Comparison of ENCODE assay signal across 11 mouse cellular contexts in the genomic region with DNA sequence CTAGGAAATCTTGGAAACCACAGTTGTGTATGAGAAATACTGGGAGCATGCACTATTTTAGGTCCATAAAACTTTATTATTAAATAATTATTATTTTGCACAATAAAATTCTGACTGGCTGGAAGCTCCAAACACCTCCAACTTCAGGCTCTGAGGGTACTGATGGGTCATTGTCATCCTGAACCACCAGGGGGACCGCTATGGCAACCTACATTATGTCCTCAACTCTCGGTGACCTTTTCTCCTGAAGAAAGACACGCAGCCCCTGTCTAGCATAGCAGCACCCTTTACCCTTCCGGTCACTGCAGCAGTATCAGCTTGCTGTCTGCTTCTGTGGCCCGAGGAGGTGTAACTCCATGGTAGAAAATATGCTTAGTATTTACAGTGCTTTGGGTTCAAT.
DNase-seq lines count a peak whose midpoint lies in the region; ATAC-seq and TF ChIP-seq lines count a peak whose summit lies in the region.
"Had no signal": no experiment of that assay in that cellular context is flagged by ENCODE, and none has a peak within 500 bp of the region (broad histone marks: within the 10 kb centered on the region; RNA-seq: fewer than 3 reads in every experiment).

No protein-coding gene starts in this region.

- intact Hi-C loops in heart, adult 2 months (cut with DNase I) = loop anchor here (5.0 kb wide), 1 partner anchor 206 kb away; no protein-coding TSS in a partner anchor
- intact Hi-C loops in heart, postnatal 25 days (cut with DNase I) = no loop called here

- 36% methylated on average over 5 of the region's 5 CpGs for WGBS in heart, adult 2 months
- 48% methylated on average over 5 of the region's 5 CpGs for WGBS in limb, embryonic 11.5 days
- WGBS in limb, embryonic 10.5 days = 53% methylated on average over 5 of the region's 5 CpGs

- no peak overlapping the region for H3K9ac ChIP-seq in heart, adult 2 months (ENCODE audit: low read depth, low read length)
- no peak overlapping the region for H3K9ac ChIP-seq in limb, embryonic 11.5 days (ENCODE audit: low read length)
- H3K9ac ChIP-seq: liver, embryonic 15.5 days had no signal

- H3K36me3 ChIP-seq in heart, adult 2 months (ENCODE audit: control insufficient read depth, insufficient read depth, low read length) = no peaks in the 10 kb centered on the region
- no peaks in the 10 kb centered on the region for H3K36me3 ChIP-seq in limb, embryonic 11.5 days (ENCODE audit: control insufficient read depth, insufficient read depth, low read length)
- no peaks in the 10 kb centered on the region for H3K36me3 ChIP-seq in limb, embryonic 10.5 days
- H3K36me3 ChIP-seq: liver, embryonic 15.5 days had no signal

- no peaks in the 10 kb centered on the region for H3K4me1 ChIP-seq in heart, adult 2 months (ENCODE audit: control insufficient read depth, insufficient read depth, low read length)
- 0 out of 2 replicates have a peak, but pooled peaks cover 2% of the 10 kb centered on the region for H3K4me1 ChIP-seq in limb, embryonic 11.5 days (ENCODE audit: control insufficient read depth, insufficient read depth, low read length)
- H3K4me1 ChIP-seq in limb, embryonic 10.5 days = 0 out of 2 replicates have a peak, but pooled peaks cover 7% of the 10 kb centered on the region
- H3K4me1 ChIP-seq: liver, embryonic 15.5 days; megakaryocyte, embryonic 14.5 days had no signal

- no peak for TF ChIP-seq EP300 in heart, adult 2 months (IDR thresholded peaks at IDR 0.05; ENCODE audit: insufficient read depth, low read depth, low read length)

- H3K9me3 ChIP-seq in limb, embryonic 11.5 days (ENCODE audit: control insufficient read depth, low read length) = no peaks in the 10 kb centered on the region
- H3K9me3 ChIP-seq in limb, embryonic 10.5 days (replicated peaks) = no peaks in the 10 kb centered on the region
- H3K9me3 ChIP-seq: liver, embryonic 15.5 days had no signal

- no peak for ATAC-seq in limb, embryonic 11.5 days (ENCODE audit: insufficient number of reproducible peaks, low FRiP score, low TSS enrichment, low read depth)
- ATAC-seq in Patski = no peak

- H3K79me2 ChIP-seq in heart, adult 2 months (replicated peaks; ENCODE audit: control insufficient read depth, insufficient read depth, low read length) = no peaks in the 10 kb centered on the region

- no peak overlapping the region for H3K4me3 ChIP-seq in heart, adult 2 months
- H3K4me3 ChIP-seq in limb, embryonic 11.5 days (ENCODE audit: low read depth, low read length) = no peak overlapping the region
- no peak overlapping the region for H3K4me3 ChIP-seq in limb, embryonic 10.5 days
- H3K4me3 ChIP-seq: liver, embryonic 15.5 days; megakaryocyte, embryonic 14.5 days; myocyte had no signal

- H3K4me2 ChIP-seq in limb, embryonic 11.5 days (ENCODE audit: low read depth, severe bottlenecking) = no peak overlapping the region
- H3K4me2 ChIP-seq: liver, embryonic 15.5 days had no signal

- no peak overlapping the region for H3K27ac ChIP-seq in heart, adult 2 months
- no peak overlapping the region for H3K27ac ChIP-seq in limb, embryonic 11.5 days (replicated peaks; ENCODE audit: low read depth, low read length)
- H3K27ac ChIP-seq in limb, embryonic 10.5 days = no peak overlapping the region
- H3K27ac ChIP-seq: liver, embryonic 15.5 days had no signal

- no peak for TF ChIP-seq POLR2A in heart, adult 2 months (IDR thresholded peaks at IDR 0.05; ENCODE audit: insufficient read depth, low read depth, low read length)

- in situ Hi-C loops in Patski (cut with MboI; ENCODE audit: low pct_unique_long_range_greater_than_20kb) = no loop called here

- no peak for DNase-seq in heart, adult 2 months
- DNase-seq in heart, postnatal 25 days (ENCODE audit: low spot score) = no peak
- DNase-seq in limb, embryonic 11.5 days (ENCODE audit: low spot score) = peak; percentile 39
- no peak for DNase-seq in limb, embryonic 10.5 days (ENCODE audit: low spot score)
- no peak for DNase-seq in Patski (ENCODE audit: low read depth, low spot score)
- peak; percentile 41 for DNase-seq in retina, embryonic 14.5 days (ENCODE audit: low spot score)
- no peak for DNase-seq in layer of hippocampus, postnatal 25 days (ENCODE audit: extremely low spot score in 1 of 2, low spot score in 1 of 2)
- DNase-seq: cerebellum, adult 2 months had no signal

- CTCF ChIA-PET in Patski (lab: Charles Lee) = interaction anchor here (1.8 to 2.4 kb wide), 3 partner anchors 10 to 684 kb away, joined by 3 to 10 read pairs (median 5); no protein-coding TSS in a partner anchor

- TF ChIP-seq CTCF in heart, adult 2 months (IDR thresholded peaks at IDR 0.05) = peak; percentile 47
- TF ChIP-seq CTCF in Patski (IDR thresholded peaks at IDR 0.05) = peak; percentile 49

- H3K27me3 ChIP-seq in heart, adult 2 months (ENCODE audit: control insufficient read depth, insufficient read depth, low read length) = no peaks in the 10 kb centered on the region
- no peaks in the 10 kb centered on the region for H3K27me3 ChIP-seq in limb, embryonic 11.5 days (ENCODE audit: control insufficient read depth, insufficient read depth, low read length)
- H3K27me3 ChIP-seq in limb, embryonic 10.5 days (ENCODE audit: low read depth, poor library complexity, severe bottlenecking) = peaks cover 6% of the 10 kb centered on the region; the same call in 1 of the 2 replicates
- H3K27me3 ChIP-seq in Patski = no peaks in the 10 kb centered on the region
- H3K27me3 ChIP-seq: liver, embryonic 15.5 days; megakaryocyte, embryonic 14.5 days had no signal

- POLR2A ChIA-PET in Patski (lab: Charles Lee) = no interaction called here

Comparison
In these comparisons a context has a peak if more than half of its experiments do, and no peak if none do; other contexts are left out.
1. DNase-seq: peak in limb, embryonic 11.5 days (single experiment) and retina, embryonic 14.5 days (single experiment); none in heart, adult 2 months (0 of 2), heart, postnatal 25 days (single experiment), limb, embryonic 10.5 days (single experiment), Patski (single experiment) and layer of hippocampus, postnatal 25 days (0 of 2).